Mouse (Mus musculus): ENCODE results near the gene Slco1c1. TPM values are rescaled to one million over a fixed set of nuclear protein-coding genes. Genes with fewer than 3 reads are reported as not detected.

The Slco1c1 gene
- polyA plus RNA-seq, 1 experiment from 2014 or later, result 1.1 TPM

DNA sequence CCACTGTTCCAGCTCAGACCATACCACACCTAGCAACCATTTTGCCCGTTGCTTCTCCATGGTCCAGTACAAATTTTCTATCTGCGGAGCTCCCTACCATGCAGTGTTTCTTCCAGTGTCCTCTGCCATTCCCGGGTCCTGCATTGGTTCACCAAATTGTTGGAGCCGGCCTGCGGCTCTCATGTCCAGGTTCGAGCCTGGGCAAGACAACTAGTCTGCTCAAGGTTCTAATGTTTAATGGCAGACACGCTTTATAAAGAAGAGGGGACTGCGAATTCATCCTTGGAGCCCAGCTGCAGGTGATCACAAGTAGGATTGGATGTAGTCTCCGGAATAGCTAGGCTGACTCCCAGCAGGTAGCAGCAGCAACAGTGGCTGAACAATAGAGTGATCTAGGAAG lies 76.8 kb downstream of the Slco1c1 start:
- Histone ChIP-seq H3K27ac (replicated peaks) (no peak overlapping the region), H3K27me3 (ENCODE audit: low read depth, poor library complexity, severe bottlenecking) (no peaks in the 10 kb centered on the region), H3K36me3 (no peaks in the 10 kb centered on the region), H3K4me3 (no peak overlapping the region), H3K9me3 (replicated peaks) (peaks cover 16% of the 10 kb centered on the region; the same call in 1 of the 2 replicates), H3K4me1 (no peaks in the 10 kb centered on the region)
- 65% methylated on average over 9 of the region's 9 CpGs for WGBS
- no peak for DNase-seq (ENCODE audit: low spot score)

DNA sequence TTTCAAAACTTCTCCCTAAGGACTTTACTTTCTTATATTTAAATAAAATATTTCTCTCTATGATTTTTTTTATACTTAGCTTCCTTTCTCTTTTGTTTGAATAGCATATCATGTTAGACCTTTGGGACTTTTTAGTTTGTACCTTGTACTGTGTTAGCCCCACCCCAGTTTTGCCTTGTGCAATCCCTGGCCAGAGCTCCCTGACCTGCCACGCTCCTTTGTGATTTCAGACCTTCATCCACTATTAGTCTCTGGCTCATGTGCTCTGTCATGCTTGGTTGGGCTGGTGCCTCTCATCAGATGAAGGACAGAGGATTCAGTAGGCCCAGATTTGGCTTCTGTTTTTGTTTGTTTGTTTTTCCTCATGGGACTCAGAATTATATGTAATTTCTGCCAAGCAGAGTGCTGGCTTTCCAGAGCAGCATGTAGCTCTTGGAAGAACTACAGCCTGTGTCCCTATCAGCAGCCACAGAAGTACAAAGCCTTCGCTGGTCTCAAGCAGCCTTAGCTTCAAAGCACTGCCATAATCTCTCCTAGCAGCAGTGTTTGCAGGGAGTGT lies 86.6 kb downstream of the Slco1c1 start:
- Histone ChIP-seq H3K27me3 (ENCODE audit: low read depth, poor library complexity, severe bottlenecking) (no peaks in the 10 kb centered on the region), H3K36me3 (no peaks in the 10 kb centered on the region), H3K27ac (replicated peaks) (no peak overlapping the region), H3K9me3 (replicated peaks) (no peaks in the 10 kb centered on the region), H3K4me3 (no peak overlapping the region), H3K4me1 (no peaks in the 10 kb centered on the region)
- 77% methylated on average over 2 of the region's 2 CpGs for WGBS
- no peak for DNase-seq (ENCODE audit: low spot score)

DNA sequence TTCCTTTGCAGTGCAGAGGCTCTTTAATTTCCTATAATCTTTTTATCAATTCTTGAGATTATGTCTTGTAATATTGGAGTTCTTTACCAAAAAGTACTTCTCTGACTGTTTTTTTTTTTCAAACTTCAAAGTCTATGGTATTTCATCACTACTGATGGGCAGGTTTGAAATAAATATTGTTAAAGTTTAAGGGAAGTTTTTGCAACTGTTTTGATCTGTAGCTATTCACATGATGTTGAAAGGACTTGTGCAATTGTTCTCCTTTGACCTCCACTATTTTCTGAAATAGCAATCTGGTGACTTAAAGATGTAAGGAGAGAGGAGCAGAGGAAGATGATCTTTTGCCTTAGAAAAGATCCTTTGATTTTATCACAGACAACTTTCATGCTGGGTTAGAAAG lies 89.8 kb downstream of the Slco1c1 start:
- DNase-seq (ENCODE audit: low spot score), result no peak

DNA sequence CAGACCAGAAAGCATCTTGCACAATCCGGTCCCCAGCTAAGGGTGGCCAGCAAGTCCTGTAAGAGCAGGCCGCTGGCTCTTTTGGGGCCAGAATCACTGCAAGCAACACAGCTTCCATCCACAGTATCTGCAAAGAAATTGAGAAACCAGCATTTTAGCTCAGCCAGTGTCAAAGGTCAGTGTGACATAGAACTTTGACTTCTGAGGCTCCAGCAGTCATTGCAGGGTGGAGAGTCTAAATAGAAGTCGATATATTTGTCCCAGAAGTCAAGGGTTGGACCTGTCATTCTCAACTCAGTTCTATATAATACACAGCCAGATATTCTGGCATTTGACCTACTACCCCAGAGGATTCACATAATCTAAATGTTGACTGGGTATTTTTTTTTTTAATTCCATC lies 91.2 kb downstream of the Slco1c1 start:
- no peak overlapping the region for H3K4me3 ChIP-seq
- no peaks in the 10 kb centered on the region for H3K9me3 ChIP-seq (replicated peaks)
- no peaks in the 10 kb centered on the region for H3K36me3 ChIP-seq
- no peaks in the 10 kb centered on the region for H3K4me1 ChIP-seq
- no peak for DNase-seq (ENCODE audit: low spot score)
- no peaks in the 10 kb centered on the region for H3K27me3 ChIP-seq (ENCODE audit: low read depth, poor library complexity, severe bottlenecking)
- H3K27ac ChIP-seq (replicated peaks), result no peak overlapping the region
- 94% methylated on average over 3 of the region's 3 CpGs for WGBS

More for the DNA sequence above, 89.8 kb downstream of the Slco1c1 start:
- H3K27me3 ChIP-seq (ENCODE audit: low read depth, poor library complexity, severe bottlenecking), result no peaks in the 10 kb centered on the region
- H3K9me3 ChIP-seq (replicated peaks), result no peaks in the 10 kb centered on the region
- no peak overlapping the region for H3K27ac ChIP-seq (replicated peaks)
- H3K4me1 ChIP-seq, result no peaks in the 10 kb centered on the region
- no peaks in the 10 kb centered on the region for H3K36me3 ChIP-seq
- no peak overlapping the region for H3K4me3 ChIP-seq

Other genes with a start within 250 kb of the Slco1c1 start
- not detected in 2 replicates for gene Slco1b2, start 105.2 kb downstream of the Slco1c1 start, polyA plus RNA-seq (2016; fragmentation: Nextera tagmentation; extraction: Ambion mirVana)
- not detected in 2 replicates for gene Gm5724, start 249.4 kb downstream of the Slco1c1 start, polyA plus RNA-seq (2016; fragmentation: Nextera tagmentation; extraction: Ambion mirVana)

Measured in midbrain, embryonic 10.5 days (tissue).